ENCODE assay signal across 8 mouse cellular contexts in the genomic region with DNA sequence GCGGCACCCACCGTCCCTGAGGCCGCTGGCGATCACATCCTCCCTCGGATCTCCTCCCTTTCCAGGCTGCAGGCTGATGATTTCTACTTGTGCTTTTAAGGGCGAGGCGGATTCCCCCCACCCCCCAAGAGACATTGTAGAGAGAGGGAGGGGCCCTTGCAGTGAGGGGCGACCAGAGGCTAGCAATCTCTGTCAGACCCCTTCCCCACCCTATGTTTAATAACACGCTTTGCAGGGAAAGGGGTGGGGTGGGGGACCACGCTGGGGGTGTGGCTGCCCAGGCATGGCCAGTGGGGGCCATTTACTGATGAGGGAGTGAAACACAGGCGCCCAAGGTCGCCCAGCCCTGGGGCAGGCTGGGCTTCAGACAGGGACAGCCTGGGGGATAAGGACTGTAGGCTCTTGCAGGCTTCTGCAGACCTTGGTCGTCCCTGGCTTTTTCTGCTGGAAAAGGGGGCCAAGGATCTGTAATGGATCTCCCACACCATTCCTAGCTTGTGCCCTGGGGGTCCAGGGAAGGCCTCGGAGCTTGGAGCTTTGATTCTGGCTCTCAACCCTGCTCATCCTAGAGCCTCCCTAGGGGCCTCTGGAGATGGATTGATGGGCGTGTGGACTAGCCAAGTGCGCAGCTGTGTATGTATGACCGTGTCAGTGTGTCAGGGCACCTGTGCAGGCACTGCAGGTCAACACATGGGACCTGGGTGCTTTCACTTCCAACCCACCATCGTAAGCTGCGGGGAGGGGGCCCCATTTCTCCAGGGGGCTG. TPM values are rescaled to one million over a fixed set of nuclear protein-coding genes. Genes with fewer than 3 reads are reported as not detected.
DNase-seq lines count a peak whose midpoint lies in the region; ATAC-seq and TF ChIP-seq lines count a peak whose summit lies in the region.

No protein-coding gene starts in this region.

- DNase-seq in layer of hippocampus, adult 2 months (ENCODE audit: low spot score in 2 of 2) = no peak
- DNase-seq in layer of hippocampus, postnatal 25 days (ENCODE audit: extremely low spot score in 1 of 2, low spot score in 1 of 2) = no peak
- DNase-seq in B cell, adult 2 months = no peak
- no peak for DNase-seq in gastrocnemius, postnatal 14 days
- DNase-seq in T-cell, adult 2 months (ENCODE audit: low spot score) = no peak

- H3K9ac ChIP-seq in embryonic facial prominence, embryonic 12.5 days = peak overlapping the region; percentile 73
- peak overlapping the region; percentile 91 for H3K9ac ChIP-seq in hindbrain, embryonic 12.5 days
- H3K9ac ChIP-seq in midbrain, embryonic 15.5 days = peak overlapping the region; percentile 97

- H3K4me1 ChIP-seq in embryonic facial prominence, embryonic 12.5 days = peaks cover 10% of the 10 kb centered on the region
- peaks cover 31% of the 10 kb centered on the region for H3K4me1 ChIP-seq in hindbrain, embryonic 12.5 days
- H3K4me1 ChIP-seq in midbrain, embryonic 15.5 days = peaks cover 38% of the 10 kb centered on the region

- peak overlapping the region; percentile 66 for H3K4me3 ChIP-seq in layer of hippocampus, adult 2 months
- peak overlapping the region; percentile 61 for H3K4me3 ChIP-seq in embryonic facial prominence, embryonic 12.5 days
- peak overlapping the region; percentile 86 for H3K4me3 ChIP-seq in hindbrain, embryonic 12.5 days
- H3K4me3 ChIP-seq in midbrain, embryonic 15.5 days = peak overlapping the region; percentile 98

- peak overlapping the region; percentile 98 for H3K4me2 ChIP-seq in embryonic facial prominence, embryonic 12.5 days (replicated peaks)
- peak overlapping the region; percentile 81 for H3K4me2 ChIP-seq in hindbrain, embryonic 12.5 days (replicated peaks)
- H3K4me2 ChIP-seq in midbrain, embryonic 15.5 days = peak overlapping the region; percentile 91

- ATAC-seq in embryonic facial prominence, embryonic 12.5 days (ENCODE audit: insufficient number of reproducible peaks, insufficient read depth, low FRiP score, low TSS enrichment) = peak; percentile 55
- peak; percentile 53 for ATAC-seq in hindbrain, embryonic 12.5 days (ENCODE audit: low FRiP score)
- peak; percentile 43 for ATAC-seq in midbrain, embryonic 15.5 days (replicated peaks)

- 21% methylated on average over 19 of the region's 19 CpGs for WGBS in embryonic facial prominence, embryonic 12.5 days
- WGBS in hindbrain, embryonic 12.5 days = 16% methylated on average over 19 of the region's 19 CpGs
- WGBS in midbrain, embryonic 15.5 days = 14% methylated on average over 19 of the region's 19 CpGs

- 0 out of 2 replicates have a peak, but pooled peaks have one; percentile 8 for TF ChIP-seq CTCF in layer of hippocampus, adult 2 months (conservative IDR thresholded peaks at IDR 0.05)

- H3K27me3 ChIP-seq in embryonic facial prominence, embryonic 12.5 days = peaks cover 37% of the 10 kb centered on the region
- H3K27me3 ChIP-seq in hindbrain, embryonic 12.5 days = peaks cover 2% of the 10 kb centered on the region; the same call in 1 of the 2 replicates
- H3K27me3 ChIP-seq in midbrain, embryonic 15.5 days (replicated peaks) = no peaks in the 10 kb centered on the region

- no peaks in the 10 kb centered on the region for H3K9me3 ChIP-seq in embryonic facial prominence, embryonic 12.5 days
- no peaks in the 10 kb centered on the region for H3K9me3 ChIP-seq in hindbrain, embryonic 12.5 days (replicated peaks)
- no peaks in the 10 kb centered on the region for H3K9me3 ChIP-seq in midbrain, embryonic 15.5 days

- intact Hi-C loops in gastrocnemius, postnatal 14 days (cut with DNase I; ENCODE audit: low total_unique reads) = loop anchor here (5.0 kb wide), 1 partner anchor 38 kb away; the partner anchor contains the start of gene Traf7

- no peaks in the 10 kb centered on the region for H3K36me3 ChIP-seq in embryonic facial prominence, embryonic 12.5 days
- H3K36me3 ChIP-seq in hindbrain, embryonic 12.5 days = no peaks in the 10 kb centered on the region
- H3K36me3 ChIP-seq in midbrain, embryonic 15.5 days (replicated peaks) = no peaks in the 10 kb centered on the region

- peak overlapping the region; percentile 98 for H3K27ac ChIP-seq in layer of hippocampus, adult 2 months
- 0 out of 2 replicates have a peak overlapping the region, but pooled peaks have one; percentile 43 for H3K27ac ChIP-seq in embryonic facial prominence, embryonic 12.5 days
- H3K27ac ChIP-seq in hindbrain, embryonic 12.5 days = peak overlapping the region; percentile 96
- peak overlapping the region; percentile 98 for H3K27ac ChIP-seq in midbrain, embryonic 15.5 days

RNA-seq across cellular contexts. Expression of gene Caskin1, which starts 1.0 kb away (rescaled TPM):
- total RNA-seq in layer of hippocampus, adult 2 months (2021) = 100 to 1,000 TPM; 153 to 158 TPM
- 100 to 1,000 TPM; 143 to 165 TPM for total RNA-seq in layer of hippocampus, postnatal 25 days (2021)
- 7.3 and 7.5 TPM in 2 replicates for polyA plus RNA-seq in embryonic facial prominence, embryonic 12.5 days (2016; fragmentation: Nextera tagmentation; extraction: Ambion mirVana)
- polyA plus RNA-seq in hindbrain, embryonic 12.5 days (2016; fragmentation: Nextera tagmentation; extraction: Ambion mirVana) = 24.2 and 25.0 TPM in 2 replicates
- 50.3 and 52.9 TPM in 2 replicates for polyA plus RNA-seq in midbrain, embryonic 15.5 days (2015; fragmentation: Nextera tagmentation; extraction: Ambion mirVana)
- total RNA-seq in gastrocnemius, postnatal 14 days (2021) = under 1 TPM; 0.22 to 0.31 TPM

RNA-seq across cellular contexts. Expression of gene Mlst8, which starts 10.6 kb away (rescaled TPM):
- 10 to 100 TPM; 36.0 to 44.9 TPM for total RNA-seq in layer of hippocampus, adult 2 months (2021)
- 10 to 100 TPM; 38.1 to 40.1 TPM for total RNA-seq in layer of hippocampus, postnatal 25 days (2021)
- polyA plus RNA-seq in embryonic facial prominence, embryonic 12.5 days (2016; fragmentation: Nextera tagmentation; extraction: Ambion mirVana) = 32.8 and 35.0 TPM in 2 replicates
- polyA plus RNA-seq in hindbrain, embryonic 12.5 days (2016; fragmentation: Nextera tagmentation; extraction: Ambion mirVana) = 35.2 and 36.9 TPM in 2 replicates
- 40.6 and 43.7 TPM in 2 replicates for polyA plus RNA-seq in midbrain, embryonic 15.5 days (2015; fragmentation: Nextera tagmentation; extraction: Ambion mirVana)
- total RNA-seq in gastrocnemius, postnatal 14 days (2021) = 10 to 100 TPM; 10.7 to 11.6 TPM

RNA-seq across cellular contexts. Expression of gene Bricd5, which starts 15.8 kb away (rescaled TPM):
- 1 to 10 TPM; 2.0 to 2.3 TPM for total RNA-seq in layer of hippocampus, adult 2 months (2021)
- 1 to 10 TPM; 1.6 to 3.5 TPM for total RNA-seq in layer of hippocampus, postnatal 25 days (2021)
- 1.7 TPM in 1 of 2 replicates, not detected in the other for polyA plus RNA-seq in embryonic facial prominence, embryonic 12.5 days (2016; fragmentation: Nextera tagmentation; extraction: Ambion mirVana)
- polyA plus RNA-seq in hindbrain, embryonic 12.5 days (2016; fragmentation: Nextera tagmentation; extraction: Ambion mirVana) = 1.2 TPM in 1 of 2 replicates, not detected in the other
- polyA plus RNA-seq in midbrain, embryonic 15.5 days (2015; fragmentation: Nextera tagmentation; extraction: Ambion mirVana) = 0.23 and 0.28 TPM in 2 replicates
- total RNA-seq in gastrocnemius, postnatal 14 days (2021) = under 1 TPM in 1 of 2 experiments, not detected in 1; 0.31 TPM

RNA-seq across cellular contexts. Expression of gene Pgp, which starts 19.3 kb away (rescaled TPM):
- 10 to 100 TPM; 58.2 to 62.7 TPM for total RNA-seq in layer of hippocampus, adult 2 months (2021)
- 10 to 100 TPM; 61.5 to 74.6 TPM for total RNA-seq in layer of hippocampus, postnatal 25 days (2021)
- polyA plus RNA-seq in embryonic facial prominence, embryonic 12.5 days (2016; fragmentation: Nextera tagmentation; extraction: Ambion mirVana) = 52.3 and 54.9 TPM in 2 replicates
- 52.5 and 57.3 TPM in 2 replicates for polyA plus RNA-seq in hindbrain, embryonic 12.5 days (2016; fragmentation: Nextera tagmentation; extraction: Ambion mirVana)
- 63.7 and 67.1 TPM in 2 replicates for polyA plus RNA-seq in midbrain, embryonic 15.5 days (2015; fragmentation: Nextera tagmentation; extraction: Ambion mirVana)
- 10 to 100 TPM; 44.6 TPM for total RNA-seq in gastrocnemius, postnatal 14 days (2021)

RNA-seq across cellular contexts. Expression of gene E4f1, which starts 19.3 kb away (rescaled TPM):
- total RNA-seq in layer of hippocampus, adult 2 months (2021) = 10 to 100 TPM; 34.0 to 39.4 TPM
- 10 to 100 TPM; 25.4 to 36.0 TPM for total RNA-seq in layer of hippocampus, postnatal 25 days (2021)
- polyA plus RNA-seq in embryonic facial prominence, embryonic 12.5 days (2016; fragmentation: Nextera tagmentation; extraction: Ambion mirVana) = 38.4 and 43.2 TPM in 2 replicates
- polyA plus RNA-seq in hindbrain, embryonic 12.5 days (2016; fragmentation: Nextera tagmentation; extraction: Ambion mirVana) = 35.3 and 39.4 TPM in 2 replicates
- 53.1 and 55.6 TPM in 2 replicates for polyA plus RNA-seq in midbrain, embryonic 15.5 days (2015; fragmentation: Nextera tagmentation; extraction: Ambion mirVana)
- 10 to 100 TPM in 1 of 2 experiments, 1 to 10 TPM in 1; 8.5 to 10.2 TPM for total RNA-seq in gastrocnemius, postnatal 14 days (2021)

Comparison
In these comparisons a context has a peak if more than half of its experiments do, and no peak if none do; other contexts are left out.
1. H3K27ac ChIP-seq: peak in every context shown above with its lines; median percentile 98 in layer of hippocampus, adult 2 months; 98 in midbrain, embryonic 15.5 days; 96 in hindbrain, embryonic 12.5 days; 43 in embryonic facial prominence, embryonic 12.5 days.
2. RNA of gene Caskin1, which starts 1.0 kb away (total RNA-seq): 143 to 165 TPM in layer of hippocampus, postnatal 25 days and 153 to 158 TPM in layer of hippocampus, adult 2 months; 0.22 to 0.31 TPM in gastrocnemius, postnatal 14 days; every median in the first group is over 100 times any median in the second.
3. Peak in every context shown above with its lines, with median percentiles within 50 percentile points of each other: H3K4me3 ChIP-seq, ATAC-seq, H3K4me2 ChIP-seq and H3K9ac ChIP-seq.